Mouse (Mus musculus) midbrain, embryonic 11.5 days (tissue): ENCODE measurements around the gene Hpgd. TPM values are rescaled to one million over a fixed set of nuclear protein-coding genes. Genes with fewer than 3 reads are reported as not detected.

Experiments
- ATAC-seq: fragments of 200-750 bp; cut with Nextera tagmentation; 2 replicates; pipeline ENCODE4 v1.8.0; 2017; ENCODE audit warnings: moderate TSS enrichment, moderate library complexity; ENCODE audit not compliant: low FRiP score
- DNase-seq: peaks from one replicate; pipeline ENCODE4 v3.0.0; 2015; ENCODE audit warnings: low spot score; ENCODE audit errors: missing footprints
- H3K27ac ChIP-seq: fragments of 300-500 bp; sonication (generic); 2 replicates; pipeline ENCODE4 v1.5.1; 2014; ENCODE audit warnings: low read depth, low read length
- H3K27me3 ChIP-seq: fragments of 300-500 bp; sonication (generic); 2 replicates; pipeline ENCODE4 v1.6.1; 2014; ENCODE audit warnings: mild to moderate bottlenecking, low read length, moderate library complexity, mixed read lengths; ENCODE audit not compliant: control insufficient read depth, insufficient read depth
- H3K36me3 ChIP-seq: fragments of 300-500 bp; sonication (generic); 2 replicates; pipeline ENCODE4 v1.6.1; 2014; ENCODE audit warnings: mild to moderate bottlenecking, low read length, moderate library complexity, mixed read lengths; ENCODE audit not compliant: control insufficient read depth, insufficient read depth
- H3K4me1 ChIP-seq: fragments of 300-500 bp; sonication (generic); 2 replicates; pipeline ENCODE4 v1.6.1; 2014; ENCODE audit warnings: low read length; ENCODE audit not compliant: control insufficient read depth, insufficient read depth
- H3K4me2 ChIP-seq: fragments of 300-500 bp; sonication (generic); 2 replicates; pipeline ENCODE4 v1.6.1; 2014; ENCODE audit warnings: mild to moderate bottlenecking, moderate library complexity
- H3K4me3 ChIP-seq: fragments of 300-500 bp; sonication (generic); 2 replicates; pipeline ENCODE4 v1.5.1; 2014; ENCODE audit warnings: low read depth, low read length
- H3K9ac ChIP-seq: fragments of 300-500 bp; sonication (generic); 2 replicates; pipeline ENCODE4 v1.6.1; 2014; ENCODE audit warnings: low read length
- H3K9me3 ChIP-seq: fragments of 300-500 bp; sonication (generic); 2 replicates; pipeline ENCODE4 v1.6.1; 2016; ENCODE audit warnings: low read length; ENCODE audit not compliant: control insufficient read depth
- WGBS: fragments of 180-500 bp; shearing (Covaris S2); extraction: QIAGEN DNeasy Blood & Tissue Kit; methylation state at CpG from one replicate; pipeline ENCODE4 v1.1.7; 2014; 5-methylcytosine and 5-hydroxymethylcytosine counted together
- polyA plus RNA-seq: library from polyadenylated mRNA; unstranded; fragments of >200 nt; fragmentation: Nextera tagmentation; extraction: Ambion mirVana; gene quantifications from 2 replicates; pipeline ENCODE4 v1.2.1, GENCODE M21; 2014

Gene Hpgd
- polyA plus RNA-seq, 1 experiment from 2014 or later = 13.9 TPM

DNA sequence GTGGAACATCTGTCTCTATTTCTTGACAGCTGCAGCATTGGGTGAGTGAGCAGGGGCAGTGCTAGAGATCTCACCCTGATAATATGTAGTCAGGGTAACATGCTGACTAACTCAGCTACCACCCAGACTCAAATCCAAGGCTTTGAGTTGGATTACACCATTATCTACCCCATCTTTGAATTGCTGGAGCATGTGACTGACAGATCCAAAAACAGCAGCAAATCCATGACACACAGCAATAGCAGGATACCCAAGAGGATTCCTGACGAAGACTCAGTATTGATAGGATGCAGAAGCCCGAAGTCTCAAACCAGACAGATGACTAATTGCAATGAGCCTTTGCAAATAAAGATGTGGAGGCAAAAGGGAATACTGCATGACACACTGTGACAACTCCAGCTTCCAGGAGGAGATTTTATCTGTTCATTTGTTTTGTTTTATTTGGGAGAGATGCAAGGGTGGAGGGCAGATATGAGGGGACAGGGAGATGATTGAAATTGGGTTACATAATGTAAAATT is 15.8 kb upstream of the Hpgd start:
- Histone ChIP-seq H3K4me3 (no peak overlapping the region), H3K27me3 (no peaks in the 10 kb centered on the region), H3K4me1 (no peaks in the 10 kb centered on the region), H3K9me3 (no peaks in the 10 kb centered on the region), H3K36me3 (no peaks in the 10 kb centered on the region), H3K27ac (no peak overlapping the region), H3K9ac (no peak overlapping the region), H3K4me2 (no peak overlapping the region)
- peak; percentile 47 for DNase-seq
- no peak for ATAC-seq
- 76% methylated on average over 2 of the region's 2 CpGs for WGBS

DNA sequence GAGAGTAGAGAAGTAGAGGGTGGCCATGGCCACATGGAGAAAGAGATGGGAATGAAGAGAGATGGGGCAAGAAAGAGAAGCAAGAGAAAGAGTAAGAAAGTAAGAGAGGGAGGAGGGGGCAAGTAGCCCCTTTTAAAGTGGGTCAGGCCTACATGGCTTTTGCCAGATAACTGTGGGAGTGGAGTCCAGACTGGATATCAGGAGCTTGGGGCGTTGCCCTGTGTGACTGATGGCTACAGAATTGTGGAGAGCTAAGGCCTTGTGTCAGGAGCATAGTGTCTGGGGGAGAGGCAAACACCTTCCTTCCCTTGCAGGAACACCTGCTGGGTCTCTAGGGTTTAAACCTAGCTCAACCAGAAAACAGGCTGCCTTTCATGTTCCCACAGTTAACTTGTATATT is 10.4 kb upstream of the Hpgd start:
- DNase-seq (no peak), ATAC-seq (no peak)
- Histone ChIP-seq H3K4me3 (no peak overlapping the region), H3K9me3 (no peaks in the 10 kb centered on the region), H3K9ac (no peak overlapping the region), H3K36me3 (no peaks in the 10 kb centered on the region), H3K4me1 (no peaks in the 10 kb centered on the region), H3K27me3 (no peaks in the 10 kb centered on the region), H3K4me2 (no peak overlapping the region), H3K27ac (no peak overlapping the region)
- WGBS = 61% methylated on average over 1 of the region's 1 CpGs

DNA sequence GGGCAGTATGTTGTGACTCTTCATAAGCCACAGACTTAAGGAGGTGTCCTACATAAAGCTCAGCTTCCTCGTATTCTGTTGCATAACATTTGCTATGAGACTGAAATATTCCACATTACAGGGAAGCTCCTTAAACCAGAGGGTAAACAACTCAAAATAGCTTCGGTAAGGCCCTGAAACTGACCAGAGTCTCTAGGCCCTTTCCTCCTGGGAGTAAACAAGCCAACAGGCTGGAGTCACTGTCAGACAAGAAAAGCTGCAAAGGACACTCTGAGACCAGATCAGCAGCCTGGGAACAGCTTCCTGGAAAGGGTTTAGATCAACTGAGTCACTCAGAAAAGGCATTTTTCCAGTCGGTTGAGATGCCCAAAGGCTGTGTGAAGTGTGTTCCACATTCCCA is 9.4 kb upstream of the Hpgd start:
- H3K4me3 ChIP-seq = no peak overlapping the region
- ATAC-seq = no peak
- no peaks in the 10 kb centered on the region for H3K4me1 ChIP-seq
- WGBS = 49% methylated on average over 3 of the region's 3 CpGs
- H3K36me3 ChIP-seq = no peaks in the 10 kb centered on the region
- H3K4me2 ChIP-seq = no peak overlapping the region
- H3K9ac ChIP-seq = no peak overlapping the region
- no peak overlapping the region for H3K27ac ChIP-seq
- no peaks in the 10 kb centered on the region for H3K27me3 ChIP-seq
- H3K9me3 ChIP-seq = no peaks in the 10 kb centered on the region
- DNase-seq = no peak

DNA sequence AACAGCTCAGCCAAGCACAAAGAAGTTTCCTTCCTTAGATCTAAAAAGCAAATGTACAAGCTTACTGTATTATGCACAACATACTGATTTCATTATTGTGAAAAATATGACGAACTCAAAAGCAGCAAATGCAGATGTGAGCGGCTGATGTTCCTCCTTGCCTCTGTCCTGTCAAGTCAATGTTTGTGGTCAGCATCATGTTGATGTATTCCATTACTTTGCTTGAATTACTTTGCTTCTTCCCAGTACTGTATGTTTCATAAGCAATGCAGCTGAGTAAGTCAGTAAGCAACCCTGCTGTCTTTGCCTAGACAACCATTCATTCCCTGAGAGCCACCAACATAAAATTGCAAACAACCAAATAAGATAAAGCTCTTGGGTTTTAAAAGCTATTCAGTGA is 7.7 kb upstream of the Hpgd start:
- Histone ChIP-seq H3K9me3 (no peaks in the 10 kb centered on the region), H3K27ac (no peak overlapping the region), H3K9ac (no peak overlapping the region), H3K4me1 (no peaks in the 10 kb centered on the region), H3K36me3 (no peaks in the 10 kb centered on the region), H3K4me2 (no peak overlapping the region), H3K27me3 (no peaks in the 10 kb centered on the region), H3K4me3 (no peak overlapping the region)
- 87% methylated on average over 2 of the region's 2 CpGs for WGBS
- no peak for DNase-seq
- no peak for ATAC-seq

DNA sequence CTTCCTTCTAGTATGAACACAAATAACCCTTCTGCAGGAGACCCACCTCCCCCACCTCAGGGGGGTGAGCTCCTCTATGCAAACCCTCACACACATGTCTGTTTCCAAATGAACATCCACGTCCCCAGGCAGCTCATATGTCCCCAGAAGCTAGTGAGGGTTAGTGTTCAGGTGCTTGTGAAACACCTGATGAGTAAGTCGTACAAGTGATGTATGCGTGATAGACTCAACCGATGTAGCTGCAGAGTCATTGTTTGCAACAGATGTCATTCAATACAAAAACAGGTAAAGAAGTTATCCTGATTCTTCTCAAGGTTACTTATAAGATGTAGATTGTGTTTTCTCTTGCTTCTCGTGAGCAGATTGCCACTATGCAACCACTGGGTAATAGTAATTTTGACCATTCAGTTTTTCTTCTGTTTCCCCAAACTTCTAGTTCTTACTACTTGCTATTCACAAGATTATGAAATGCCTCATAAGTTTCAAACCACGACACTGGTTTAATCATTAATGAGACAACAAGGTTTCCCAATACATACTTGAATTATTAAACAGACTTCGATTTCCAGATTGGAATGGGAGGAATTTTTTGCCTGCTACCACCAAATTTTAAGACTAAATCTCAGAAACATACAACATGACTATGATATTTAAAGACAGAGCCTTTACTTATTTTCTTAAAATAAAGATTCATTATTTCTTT is 6.9 kb upstream of the Hpgd start:
- no peaks in the 10 kb centered on the region for H3K36me3 ChIP-seq
- ATAC-seq (no peak), DNase-seq (peak; percentile 53)
- H3K27ac ChIP-seq = no peak overlapping the region
- no peaks in the 10 kb centered on the region for H3K27me3 ChIP-seq
- no peak overlapping the region for H3K4me2 ChIP-seq
- no peak overlapping the region for H3K9ac ChIP-seq
- WGBS = 80% methylated on average over 7 of the region's 7 CpGs
- H3K4me3 ChIP-seq = no peak overlapping the region
- H3K4me1 ChIP-seq = no peaks in the 10 kb centered on the region
- H3K9me3 ChIP-seq = no peaks in the 10 kb centered on the region

DNA sequence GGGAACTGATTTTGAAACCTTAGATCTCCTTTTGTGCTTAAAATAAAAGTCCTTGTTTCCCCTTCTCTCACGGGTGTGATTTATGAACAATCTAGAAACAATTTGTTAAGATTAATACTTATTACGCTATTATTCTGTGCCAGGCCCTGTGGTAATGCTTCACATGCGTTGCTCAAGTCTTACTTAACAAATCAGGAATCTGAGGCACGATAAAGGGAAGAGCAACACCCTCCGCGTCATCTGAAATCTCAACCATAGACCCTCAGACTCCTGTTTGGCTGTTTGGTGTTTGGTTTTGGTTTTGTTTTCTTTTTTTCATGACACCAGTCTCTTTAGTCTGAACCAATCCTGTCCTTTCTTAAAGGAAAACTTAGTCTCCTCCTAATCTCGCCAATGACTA is 2.1 kb upstream of the Hpgd start:
- Histone ChIP-seq H3K4me3 (no peak overlapping the region), H3K9me3 (no peaks in the 10 kb centered on the region), H3K36me3 (no peaks in the 10 kb centered on the region), H3K9ac (no peak overlapping the region), H3K27ac (no peak overlapping the region), H3K4me1 (peaks cover 13% of the 10 kb centered on the region), H3K4me2 (no peak overlapping the region), H3K27me3 (peaks cover 4% of the 10 kb centered on the region; the same call in 1 of the 2 replicates)
- ATAC-seq (no peak), DNase-seq (no peak)
- WGBS = 89% methylated on average over 7 of the region's 7 CpGs

DNA sequence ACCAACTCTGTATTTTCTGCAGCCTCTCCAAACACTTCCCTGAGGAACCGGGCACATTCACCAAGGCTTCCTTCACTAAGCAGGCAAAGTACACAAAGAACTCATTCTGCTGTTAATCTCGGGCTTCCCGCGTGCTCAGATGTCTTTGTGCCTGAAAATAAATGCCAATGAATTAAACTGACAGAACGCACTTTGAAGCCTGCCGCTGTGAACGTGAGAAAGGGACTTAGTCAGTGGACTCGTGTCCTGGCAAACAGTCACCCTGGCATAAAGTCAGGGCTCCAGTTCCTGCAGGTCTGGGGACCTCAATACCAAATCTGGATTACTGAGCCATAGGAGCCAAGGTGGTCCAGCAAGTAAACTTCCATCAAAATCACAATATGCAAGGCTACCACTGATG is 905 bp upstream of the Hpgd start:
- Histone ChIP-seq H3K4me3 (no peak overlapping the region), H3K27ac (no peak overlapping the region), H3K27me3 (peaks cover 4% of the 10 kb centered on the region; the same call in 1 of the 2 replicates), H3K36me3 (no peaks in the 10 kb centered on the region), H3K9ac (no peak overlapping the region), H3K4me2 (peak overlapping the region; percentile 83; the same call in 1 of the 2 replicates), H3K4me1 (peaks cover 13% of the 10 kb centered on the region), H3K9me3 (no peaks in the 10 kb centered on the region)
- 4% methylated on average over 8 of the region's 8 CpGs for WGBS
- ATAC-seq = peak; percentile 78
- peak; percentile 94 for DNase-seq

DNA sequence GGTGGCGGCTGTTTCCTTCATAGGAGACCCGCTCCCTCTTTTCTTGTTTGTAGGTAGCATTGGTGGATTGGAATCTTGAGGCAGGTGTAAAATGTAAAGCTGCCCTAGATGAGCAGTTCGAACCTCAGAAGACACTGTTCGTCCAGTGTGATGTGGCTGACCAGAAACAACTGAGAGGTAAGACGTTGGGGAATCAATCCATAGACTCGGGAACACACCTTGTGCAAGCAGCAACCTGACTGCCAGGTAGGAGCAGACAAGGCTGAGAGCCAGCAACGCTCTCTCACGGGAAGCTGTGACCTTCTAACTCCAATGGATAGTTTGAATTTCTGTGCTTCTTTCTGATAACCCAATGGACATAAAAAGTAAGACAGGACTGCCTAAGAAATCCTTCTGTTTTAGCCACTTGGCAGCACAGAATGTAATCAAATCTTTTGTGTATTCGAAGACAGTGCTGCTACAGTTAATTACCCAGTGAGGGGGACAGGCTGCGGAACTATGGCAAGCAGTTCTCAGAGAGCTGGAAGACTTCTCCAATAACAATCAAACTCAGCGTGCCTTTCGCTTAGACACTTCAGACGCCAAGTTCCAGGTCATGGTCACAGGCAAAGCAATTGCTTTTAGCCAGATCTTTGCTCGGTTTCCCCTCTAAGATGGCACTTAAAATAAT is 636 bp downstream of the Hpgd start:
- peak overlapping the region; percentile 83 for H3K4me2 ChIP-seq
- ATAC-seq = no peak
- H3K4me3 ChIP-seq = peak overlapping the region; percentile 44
- 23% methylated on average over 14 of the region's 14 CpGs for WGBS
- H3K9ac ChIP-seq = peak overlapping the region; percentile 59
- H3K36me3 ChIP-seq = no peaks in the 10 kb centered on the region
- H3K27ac ChIP-seq = no peak overlapping the region
- no peaks in the 10 kb centered on the region for H3K9me3 ChIP-seq
- peaks cover 13% of the 10 kb centered on the region for H3K4me1 ChIP-seq
- DNase-seq = peak; percentile 90
- H3K27me3 ChIP-seq = peaks cover 4% of the 10 kb centered on the region; the same call in 1 of the 2 replicates

DNA sequence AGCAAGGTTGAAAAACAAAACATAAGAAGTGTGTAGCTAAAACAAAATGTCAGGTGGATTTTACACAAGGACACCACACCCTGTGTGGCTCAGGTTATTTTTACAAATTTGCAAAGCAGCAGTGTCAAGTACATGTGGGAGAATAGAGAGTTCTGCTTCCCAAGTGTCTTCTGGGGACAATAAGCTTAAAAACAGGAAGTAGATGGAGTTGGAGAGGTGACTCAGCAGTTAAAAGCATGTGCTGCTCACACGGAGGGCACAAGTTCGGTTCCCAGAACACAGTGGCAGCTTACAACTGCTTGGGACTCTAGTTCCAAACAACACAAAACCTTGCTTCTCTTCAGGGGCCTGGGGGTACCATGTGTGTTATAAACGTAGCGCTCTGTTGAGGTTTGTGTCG is 5.0 kb downstream of the Hpgd start:
- no peaks in the 10 kb centered on the region for H3K9me3 ChIP-seq
- no peaks in the 10 kb centered on the region for H3K36me3 ChIP-seq
- no peak overlapping the region for H3K9ac ChIP-seq
- H3K4me2 ChIP-seq = no peak overlapping the region
- H3K27me3 ChIP-seq = peaks cover 4% of the 10 kb centered on the region; the same call in 1 of the 2 replicates
- H3K4me1 ChIP-seq = no peaks in the 10 kb centered on the region; the same call in 1 of the 2 replicates
- no peak overlapping the region for H3K4me3 ChIP-seq
- no peak overlapping the region for H3K27ac ChIP-seq
- ATAC-seq (no peak), DNase-seq (no peak)
- WGBS = 83% methylated on average over 5 of the region's 5 CpGs
